Mouse (Mus musculus) activated CD4-positive, CD25-positive, alpha-beta regulatory T cell, adult 4 months (primary cell): ENCODE results near the gene Vmn2r29. TPM values are rescaled to one million over a fixed set of nuclear protein-coding genes. Genes with fewer than 3 reads are reported as not detected.
"Not testable (repeated sequence)": the region's sequence is repeated elsewhere in the genome, so short reads cannot be mapped to it uniquely, and the experiment has no call there.

Source experiments
- ATAC-seq: one replicate; pipeline ENCODE4 v1.8.0; 2017
- polyA plus RNA-seq, 2 experiments: library from polyadenylated mRNA; unstranded; fragments of 100-300 nt; shearing (Covaris generic); gene quantifications; one replicate each; pipeline ENCODE4 v1.2.1; 2017

The Vmn2r29 gene
- under 1 TPM in 1 of 2 experiments, not detected in 1; 0.12 TPM for polyA plus RNA-seq

GRCm38 (mm10) chr7:7247228-7247627, at the start of gene Vmn2r29:
Gene Vmn2r29, minus strand, starts transcription at chr7:7247328.
- ATAC-seq, result not testable (repeated sequence)

GRCm38 (mm10) chr7:7295595-7295994, 48.5 kb upstream of the Vmn2r29 start:
- no peak for ATAC-seq

- no peak for ATAC-seq
Measured at GRCm38 (mm10) chr7:7281383-7281782, 34.3 kb upstream of the Vmn2r29 start.

- peak; percentile 99 for ATAC-seq
Measured at GRCm38 (mm10) chr7:7277966-7278567, 30.9 kb upstream of the Vmn2r29 start, which contains the start of gene Gm45844. Gene Gm45844, minus strand, starts transcription at chr7:7278289.

GRCm38 (mm10) chr7:7277556-7277955, 30.4 kb upstream of the Vmn2r29 start:
- ATAC-seq, result not testable (repeated sequence)

GRCm38 (mm10) chr7:7209313-7210151, 37.6 kb downstream of the Vmn2r29 start, which contains the start of gene Zfp772:
Gene Zfp772, minus strand, starts transcription at chr7:7209998.
- not testable (repeated sequence) for ATAC-seq

GRCm38 (mm10) chr7:7188191-7188942, 58.8 kb downstream of the Vmn2r29 start:
- peak; percentile 99 for ATAC-seq

GRCm38 (mm10) chr7:7187417-7188190, 59.5 kb downstream of the Vmn2r29 start:
- no peak for ATAC-seq

GRCm38 (mm10) chr7:7185897-7186296, 61.2 kb downstream of the Vmn2r29 start:
- ATAC-seq, result no peak

Other genes starting within 250 kb of the Vmn2r29 start
- gene Zfp954, start 125.8 kb downstream of the Vmn2r29 start, polyA plus RNA-seq, result 10 to 100 TPM; 23.4 to 23.7 TPM
- 1 to 10 TPM; 8.9 to 9.6 TPM for gene Zfp773, start 110.6 kb downstream of the Vmn2r29 start, polyA plus RNA-seq
- 1 to 10 TPM; 2.4 to 2.6 TPM for gene Zfp418, start 76.0 kb downstream of the Vmn2r29 start, polyA plus RNA-seq
- gene Zfp772, start 37.3 kb downstream of the Vmn2r29 start, polyA plus RNA-seq, result 1 to 10 TPM; 4.5 to 4.7 TPM
- gene Gm45844, start 31.0 kb upstream of the Vmn2r29 start, polyA plus RNA-seq, result under 1 TPM; 0.23 to 0.95 TPM
- 10 to 100 TPM; 53.4 to 67.2 TPM for gene Clcn4, start 53.5 kb upstream of the Vmn2r29 start, polyA plus RNA-seq
- gene Vmn2r30, start 90.3 kb upstream of the Vmn2r29 start, polyA plus RNA-seq, result not detected
- gene Gm45783, start 127.2 kb upstream of the Vmn2r29 start, polyA plus RNA-seq, result not detected
- under 1 TPM in 1 of 2 experiments, not detected in 1; 0.11 TPM for gene Vmn2r31, start 152.4 kb upstream of the Vmn2r29 start, polyA plus RNA-seq
- gene Vmn2r32, start 232.7 kb upstream of the Vmn2r29 start, polyA plus RNA-seq, result not detected